Mouse (Mus musculus) layer of hippocampus, postnatal 14 days (tissue): Measurements from ENCODE around the gene H1f0. TPM values are rescaled to one million over a fixed set of nuclear protein-coding genes. Genes with fewer than 3 reads are reported as not detected.
"Not testable (repeated sequence)": the region's sequence is repeated elsewhere in the genome, so short reads cannot be mapped to it uniquely, and the experiment has no call there.

Source experiments
- DNase-seq, 2 experiments: peaks; one replicate each; pipeline ENCODE4 v3.0.0; 2021 to 2022; ENCODE audit warnings: low spot score in 2 of 2, mixed read lengths in 1 of 2
- total RNA-seq, 2 experiments: library from RNA; stranded (reverse); gene quantifications; 2 replicates each; pipeline ENCODE4 v1.2.3; 2021

Gene H1f0
- total RNA-seq, 2 experiments from 2014 or later: 88.8 to 94.3 TPM

DNA sequence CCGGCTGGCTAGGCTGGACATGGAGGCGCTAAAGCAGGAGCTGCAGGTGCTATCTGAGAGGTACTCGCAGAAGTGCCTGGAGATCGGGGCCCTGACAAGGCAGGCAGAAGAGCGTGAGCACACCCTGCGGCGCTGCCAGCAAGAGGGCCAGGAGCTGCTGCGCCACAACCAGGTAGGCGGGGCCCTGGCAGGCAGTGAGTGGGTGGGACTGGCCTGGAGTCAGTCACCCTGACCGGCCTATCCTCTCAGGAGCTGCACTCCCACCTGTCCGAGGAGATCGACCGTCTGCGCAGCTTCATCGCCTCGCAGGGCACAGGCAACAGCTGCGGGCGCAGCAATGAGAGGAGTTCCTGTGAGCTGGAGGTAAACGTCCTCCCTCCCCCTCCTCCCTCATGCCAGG is 26.2 kb upstream of the H1f0 start:
- DNase-seq: no peak

- DNase-seq: no peak
Measured at GRCm38 (mm10) chr15:79003079-79003478, 25.2 kb upstream of the H1f0 start.

DNA sequence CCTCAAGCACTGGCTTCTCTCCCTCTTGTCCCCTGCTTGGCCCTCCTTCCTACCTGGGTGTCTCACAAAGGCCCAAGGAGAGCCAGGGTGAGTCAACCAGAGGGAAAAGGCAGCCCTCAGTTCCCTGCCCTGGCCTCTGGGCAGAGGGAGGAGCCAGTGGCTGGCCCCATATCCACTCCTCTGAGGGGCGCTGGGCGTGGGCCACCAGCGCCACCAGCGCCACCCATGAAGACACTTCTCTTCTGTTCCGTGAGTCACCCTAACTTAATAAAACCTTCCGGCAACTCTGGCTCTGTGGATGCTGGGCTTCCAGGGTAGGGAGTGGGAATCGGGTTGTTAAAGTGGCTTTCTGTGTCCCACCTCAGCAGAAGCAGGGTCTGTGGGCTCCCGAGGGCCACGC is 22.7 kb upstream of the H1f0 start:
- DNase-seq: no peak

GRCm38 (mm10) chr15:79006638-79007037 is 21.6 kb upstream of the H1f0 start:
- DNase-seq: peak in 1 of 2 experiments; percentile 63

GRCm38 (mm10) chr15:79007059-79007458 is 21.2 kb upstream of the H1f0 start:
- DNase-seq: no peak

- DNase-seq: not testable (repeated sequence)
Measured at GRCm38 (mm10) chr15:79007836-79008235, 20.4 kb upstream of the H1f0 start.

GRCm38 (mm10) chr15:79009734-79010133 is 18.5 kb upstream of the H1f0 start:
- DNase-seq: no peak

DNA sequence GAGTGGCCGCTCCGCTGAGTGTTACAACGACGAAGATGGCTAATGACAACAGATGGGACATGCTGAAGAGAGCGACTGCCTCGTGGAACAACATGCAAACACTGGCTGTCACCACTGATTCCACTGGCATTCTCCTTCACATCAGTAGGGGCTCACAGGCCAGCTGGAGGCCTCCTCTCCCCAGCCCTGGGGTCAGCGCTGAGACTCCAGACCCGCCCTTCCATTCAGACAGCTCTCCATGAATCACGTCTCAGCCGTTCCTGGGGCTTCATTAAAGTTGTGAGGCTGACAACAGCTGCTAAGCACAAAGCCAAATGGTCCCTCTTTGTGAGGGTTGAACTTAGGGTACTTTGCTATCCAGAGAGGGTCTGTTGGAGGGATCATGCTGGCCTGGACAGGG is 16.7 kb upstream of the H1f0 start:
- no peak for DNase-seq

- no peak for DNase-seq
Measured at GRCm38 (mm10) chr15:79013382-79013781, 14.9 kb upstream of the H1f0 start.

DNA sequence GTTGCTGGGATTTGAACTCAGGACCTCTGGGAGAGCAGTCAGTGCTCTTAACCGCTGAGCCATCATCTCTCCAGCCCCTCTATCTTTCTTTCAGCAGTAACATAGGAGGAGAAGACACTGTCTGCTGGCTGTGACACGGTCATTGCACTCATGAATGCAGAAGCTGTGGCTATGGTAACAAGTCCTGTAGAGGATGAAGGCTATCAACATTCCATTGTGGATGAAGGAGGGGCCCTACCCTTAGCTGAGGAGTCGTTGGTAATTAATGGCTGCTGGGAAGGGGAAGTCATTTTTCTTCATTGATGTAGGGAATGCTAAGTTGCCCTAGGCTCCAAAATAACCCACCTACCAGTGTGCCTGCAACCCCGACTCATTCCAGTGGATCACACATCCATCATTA is 10.1 kb upstream of the H1f0 start:
- no peak for DNase-seq

DNA sequence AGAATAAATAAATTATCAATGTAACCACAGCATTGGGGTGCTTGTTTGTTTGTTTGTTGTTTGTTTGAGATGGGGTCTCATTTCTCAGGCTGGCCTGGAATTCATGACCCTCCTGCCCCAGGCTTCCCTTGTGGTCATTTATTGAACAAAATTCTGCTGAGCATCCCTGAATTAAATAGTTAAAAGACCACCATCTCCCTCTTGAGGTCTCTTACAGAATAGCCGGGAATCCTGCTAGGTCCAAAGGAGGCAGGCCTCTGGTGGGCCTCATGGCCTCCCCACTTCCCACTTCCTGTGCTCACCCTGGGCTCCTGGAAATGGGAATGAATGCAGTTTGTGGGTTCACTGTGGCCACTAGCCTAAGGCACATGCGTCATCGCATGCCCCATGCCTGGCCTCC is 9.4 kb upstream of the H1f0 start:
- no peak for DNase-seq

DNA sequence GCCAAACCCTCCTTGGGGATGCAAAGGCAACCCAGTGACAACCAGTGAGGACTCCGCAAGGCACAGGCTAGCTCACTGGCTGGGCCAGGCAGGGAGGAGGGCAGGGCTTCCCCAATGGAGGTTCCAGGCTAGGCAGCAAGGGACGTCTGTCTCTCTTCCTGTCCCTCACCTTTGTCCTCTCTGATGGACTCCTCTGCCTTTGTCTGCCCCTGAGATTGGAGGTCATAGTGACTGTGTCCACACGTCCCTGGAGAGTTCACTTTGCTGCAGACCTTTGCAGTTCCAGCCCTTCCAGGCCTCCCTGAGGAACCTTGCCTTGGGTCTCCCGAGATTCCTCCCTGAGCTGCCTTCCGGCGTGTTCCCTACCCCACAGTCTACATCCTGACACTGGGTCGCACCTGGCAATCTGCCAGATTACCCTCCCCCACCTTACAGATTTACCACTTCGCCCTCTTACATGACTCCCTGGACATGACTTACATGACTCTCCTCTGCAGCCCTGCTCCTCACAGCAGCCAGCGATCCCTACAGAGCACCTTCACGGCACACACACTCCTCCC is 5.5 kb upstream of the H1f0 start:
- DNase-seq: no peak

GRCm38 (mm10) chr15:79023366-79023765 is 4.9 kb upstream of the H1f0 start:
- DNase-seq: no peak

DNA sequence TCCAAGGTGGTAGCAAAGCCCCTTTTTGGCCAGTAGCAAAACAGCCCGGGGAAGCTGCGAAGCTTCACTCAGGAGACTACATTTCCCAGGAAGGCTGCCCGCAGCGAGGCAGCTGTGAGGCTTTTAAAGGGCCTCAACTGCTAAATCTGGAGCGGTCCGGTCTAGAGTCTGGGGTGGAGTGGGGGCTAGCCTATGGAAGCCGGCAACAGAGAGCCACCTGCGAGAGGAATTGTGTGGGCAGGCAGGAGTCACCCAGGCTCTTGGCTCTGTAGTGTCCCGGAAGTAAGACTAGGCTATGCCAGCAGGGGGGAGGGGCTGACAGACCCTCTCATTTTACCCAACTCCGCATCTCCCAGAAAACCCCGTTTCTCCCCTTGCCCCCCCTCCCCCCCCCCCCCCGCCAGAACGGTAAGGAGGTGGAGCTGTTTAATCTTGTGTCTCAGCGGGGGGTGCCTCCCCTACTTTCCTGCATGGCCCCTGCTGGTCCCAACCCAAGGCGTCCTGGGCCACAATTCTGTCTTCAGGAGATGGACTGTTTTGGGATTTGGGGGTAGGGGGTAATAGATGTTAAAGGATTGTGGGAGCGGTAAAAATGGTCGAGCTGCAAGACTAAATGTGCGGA is 2.5 kb upstream of the H1f0 start:
- no peak for DNase-seq

GRCm38 (mm10) chr15:79026511-79027290 is 1.5 kb upstream of the H1f0 start:
- no peak for DNase-seq

DNA sequence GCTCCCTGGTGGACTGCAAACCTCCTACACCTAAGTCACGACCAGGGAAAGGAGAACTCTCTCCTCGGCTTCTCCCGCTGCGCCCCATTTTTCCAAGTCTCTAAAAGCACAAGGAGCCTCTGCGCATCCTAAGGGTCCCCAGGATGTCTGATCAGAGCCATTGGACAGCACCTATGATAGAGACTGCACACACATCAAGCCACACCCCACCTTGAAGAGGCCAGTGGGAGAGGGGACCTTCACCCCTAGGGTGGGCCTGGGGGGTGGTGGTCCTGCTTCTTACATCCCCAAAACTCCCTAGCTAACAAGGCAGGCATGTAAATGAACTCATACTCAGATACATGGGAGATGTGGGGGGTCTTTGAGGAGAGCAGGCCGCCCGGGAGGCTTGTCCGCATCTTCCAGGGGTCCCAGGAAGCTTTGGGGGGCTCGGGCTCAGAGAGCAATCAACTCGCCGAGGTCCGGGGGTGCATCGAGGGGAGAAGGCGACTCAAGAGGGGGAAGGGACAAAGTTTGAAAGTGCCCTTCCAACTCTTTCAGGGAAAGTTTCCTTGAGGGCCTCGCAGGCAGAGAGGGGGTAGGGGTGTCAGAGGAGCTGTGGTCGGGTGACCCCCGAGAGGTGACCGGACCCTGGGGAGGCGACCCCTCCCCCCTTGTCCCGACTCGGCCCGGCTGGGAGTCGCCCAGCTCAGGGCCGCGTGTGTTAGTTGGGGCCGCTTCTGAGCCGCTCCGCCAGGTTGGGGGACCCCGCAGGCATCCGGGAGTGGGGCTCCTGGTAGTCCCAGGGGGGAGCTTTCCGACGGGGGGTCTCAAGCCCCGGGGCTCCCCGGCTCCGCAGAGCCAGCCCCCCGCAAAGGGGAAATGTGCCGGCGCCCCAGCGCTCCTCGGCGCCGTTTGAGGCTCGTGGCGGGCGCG is 702 bp upstream of the H1f0 start:
- DNase-seq: no peak

DNA sequence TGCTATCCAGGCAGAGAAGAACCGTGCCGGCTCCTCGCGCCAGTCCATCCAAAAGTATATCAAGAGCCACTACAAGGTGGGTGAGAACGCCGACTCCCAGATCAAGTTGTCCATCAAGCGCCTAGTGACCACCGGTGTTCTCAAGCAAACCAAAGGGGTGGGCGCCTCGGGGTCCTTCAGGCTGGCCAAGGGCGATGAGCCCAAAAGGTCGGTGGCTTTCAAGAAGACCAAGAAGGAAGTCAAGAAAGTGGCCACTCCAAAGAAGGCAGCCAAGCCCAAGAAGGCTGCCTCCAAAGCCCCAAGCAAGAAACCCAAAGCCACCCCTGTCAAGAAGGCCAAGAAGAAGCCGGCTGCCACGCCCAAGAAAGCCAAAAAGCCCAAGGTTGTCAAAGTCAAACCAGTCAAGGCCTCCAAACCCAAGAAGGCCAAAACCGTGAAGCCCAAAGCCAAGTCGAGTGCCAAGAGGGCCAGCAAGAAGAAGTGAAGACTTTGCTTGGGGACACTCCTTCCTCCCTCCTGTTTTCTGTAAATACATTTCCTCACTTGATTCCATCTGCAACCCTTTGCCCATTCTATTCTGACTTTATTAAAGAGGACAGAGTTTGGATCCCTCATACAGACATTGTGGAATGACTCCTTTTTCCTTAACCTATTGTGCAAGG is 704 bp downstream of the H1f0 start:
- no peak for DNase-seq

DNA sequence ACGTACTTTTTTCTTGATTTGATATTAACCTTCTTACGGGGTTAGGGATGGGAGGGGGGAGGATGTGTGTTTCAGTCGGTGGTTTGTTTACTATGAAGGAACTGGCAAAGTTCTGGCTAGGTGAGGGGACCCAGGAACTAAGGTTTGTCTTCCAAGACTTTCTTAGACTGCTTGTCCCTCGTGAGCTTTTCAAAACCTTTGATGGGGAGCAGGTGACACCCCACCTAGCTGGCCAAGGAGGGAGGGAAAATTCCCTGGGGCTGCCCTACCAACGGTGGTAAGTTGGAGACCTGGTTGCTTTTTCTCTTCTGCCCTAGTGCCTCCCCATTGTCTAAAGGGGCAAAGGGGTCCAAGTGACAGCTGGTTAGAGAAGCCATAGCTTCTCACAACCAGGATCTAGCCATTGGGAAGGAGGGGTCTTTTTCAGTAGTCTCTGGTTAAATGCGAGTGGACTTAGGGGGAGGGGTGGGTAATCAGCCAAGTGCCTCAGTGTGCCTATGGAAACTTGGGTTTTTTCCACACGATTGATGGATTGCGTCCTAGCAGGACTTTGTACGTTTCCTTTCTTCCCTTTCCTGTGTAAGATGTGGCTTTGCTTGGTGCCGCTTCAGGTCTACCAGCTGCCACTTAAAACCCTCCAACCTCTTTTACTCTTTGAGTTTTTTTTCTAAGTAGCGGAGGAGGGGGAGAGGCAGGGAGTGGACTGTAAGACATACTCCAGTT is 1.4 kb downstream of the H1f0 start:
- no peak for DNase-seq

GRCm38 (mm10) chr15:79030551-79031435 is 2.5 kb downstream of the H1f0 start:
- peak; percentile 78 to 89 for DNase-seq
